Mouse (Mus musculus) spleen, postnatal 14 days (tissue): ENCODE measurements around the gene Olfr569.

Experiments used
- DNase-seq, 2 experiments: peaks; one replicate each; pipeline ENCODE4 v3.0.0; 2021 to 2022; ENCODE audit warnings: low spot score in 2 of 2

The Olfr569 gene

GRCm38 (mm10) chr7:102890782-102891181 lies at the start of gene Olfr569:
Gene Olfr569, minus strand, starts transcription at chr7:102890882.
- no peak for DNase-seq

GRCm38 (mm10) chr7:102927105-102927504 lies 36.4 kb upstream of the Olfr569 start:
- DNase-seq: no peak

- DNase-seq: no peak
Observed at GRCm38 (mm10) chr7:102924109-102924508, 33.4 kb upstream of the Olfr569 start, which contains the start of gene Olfr572. Gene Olfr572, plus strand, starts transcription at chr7:102924409.

GRCm38 (mm10) chr7:102919632-102920031 lies 28.9 kb upstream of the Olfr569 start:
- no peak for DNase-seq

- no peak for DNase-seq
Observed at GRCm38 (mm10) chr7:102917032-102917875, 26.6 kb upstream of the Olfr569 start, which contains the start of gene Olfr571. Gene Olfr571, minus strand, starts transcription at chr7:102917536.

GRCm38 (mm10) chr7:102916405-102916804 lies 25.7 kb upstream of the Olfr569 start:
- no peak for DNase-seq

GRCm38 (mm10) chr7:102915261-102915660 lies 24.6 kb upstream of the Olfr569 start:
- DNase-seq: no peak

- DNase-seq: no peak
Observed at GRCm38 (mm10) chr7:102876822-102877221, 13.9 kb downstream of the Olfr569 start, which contains the start of gene Olfr568. Gene Olfr568, plus strand, starts transcription at chr7:102877122.

- no peak for DNase-seq
Observed at GRCm38 (mm10) chr7:102858665-102859064, 32.0 kb downstream of the Olfr569 start, which contains the start of gene Olfr566. Gene Olfr566, minus strand, starts transcription at chr7:102858765.

- DNase-seq: no peak
Observed at GRCm38 (mm10) chr7:102855807-102856206, 34.9 kb downstream of the Olfr569 start.
